Mouse (Mus musculus): ENCODE results near the gene Idh3b.

Gene Idh3b

GRCm38 (mm10) chr2:130283854-130284654, at the start of gene Idh3b:
Gene Idh3b, minus strand, starts transcription at chr2:130284547.
- no peak for DNase-seq (ENCODE audit: low read depth, low spot score)

GRCm38 (mm10) chr2:130329502-130329901, 45.2 kb upstream of the Idh3b start:
- DNase-seq (ENCODE audit: low read depth, low spot score): no peak

- DNase-seq (ENCODE audit: low read depth, low spot score): no peak
These were observed 42.7 kb upstream of the Idh3b start for GRCm38 (mm10) chr2:130327057-130327456.

- no peak for DNase-seq (ENCODE audit: low read depth, low spot score)
These were observed 18.7 kb upstream of the Idh3b start for GRCm38 (mm10) chr2:130303014-130303413.

- DNase-seq (ENCODE audit: low read depth, low spot score): no peak
These were observed 13.2 kb upstream of the Idh3b start for GRCm38 (mm10) chr2:130297580-130297979.

- no peak for DNase-seq (ENCODE audit: low read depth, low spot score)
These were observed 11.9 kb upstream of the Idh3b start for GRCm38 (mm10) chr2:130296134-130296745.

- DNase-seq (ENCODE audit: low read depth, low spot score): no peak
These were observed 11.2 kb upstream of the Idh3b start for GRCm38 (mm10) chr2:130295331-130296133.

GRCm38 (mm10) chr2:130294936-130295277, 10.6 kb upstream of the Idh3b start, which contains the start of gene Ebf4:
Gene Ebf4, plus strand, starts transcription at chr2:130295169.
- no peak for DNase-seq (ENCODE audit: low read depth, low spot score)

- no peak for DNase-seq (ENCODE audit: low read depth, low spot score)
These were observed 10.0 kb upstream of the Idh3b start for GRCm38 (mm10) chr2:130294218-130294935.

GRCm38 (mm10) chr2:130293486-130293885, 9.1 kb upstream of the Idh3b start:
- DNase-seq (ENCODE audit: low read depth, low spot score): no peak

GRCm38 (mm10) chr2:130293009-130293408, 8.7 kb upstream of the Idh3b start:
- DNase-seq (ENCODE audit: low read depth, low spot score): no peak

- DNase-seq (ENCODE audit: low read depth, low spot score): no peak
These were observed 7.1 kb upstream of the Idh3b start for GRCm38 (mm10) chr2:130291434-130291833.

GRCm38 (mm10) chr2:130289086-130289485, 4.7 kb upstream of the Idh3b start:
- no peak for DNase-seq (ENCODE audit: low read depth, low spot score)

GRCm38 (mm10) chr2:130280818-130281217, 3.5 kb downstream of the Idh3b start:
- no peak for DNase-seq (ENCODE audit: low read depth, low spot score)

- DNase-seq (ENCODE audit: low read depth, low spot score): no peak
These were observed 4.1 kb downstream of the Idh3b start for GRCm38 (mm10) chr2:130280224-130280623.

- no peak for DNase-seq (ENCODE audit: low read depth, low spot score)
These were observed 4.7 kb downstream of the Idh3b start for GRCm38 (mm10) chr2:130279600-130280091.

GRCm38 (mm10) chr2:130275649-130276048, 8.7 kb downstream of the Idh3b start:
- no peak for DNase-seq (ENCODE audit: low read depth, low spot score)

- DNase-seq (ENCODE audit: low read depth, low spot score): no peak
These were observed 9.5 kb downstream of the Idh3b start for GRCm38 (mm10) chr2:130274862-130275261.

GRCm38 (mm10) chr2:130274149-130274861, 10.0 kb downstream of the Idh3b start, which contains the start of gene Nop56:
Gene Nop56, plus strand, starts transcription at chr2:130274430.
- DNase-seq (ENCODE audit: low read depth, low spot score): peak; percentile 81

- DNase-seq (ENCODE audit: low read depth, low spot score): no peak
These were observed 10.6 kb downstream of the Idh3b start for GRCm38 (mm10) chr2:130273732-130274131.

GRCm38 (mm10) chr2:130268074-130268473, 16.3 kb downstream of the Idh3b start:
- no peak for DNase-seq (ENCODE audit: low read depth, low spot score)

All from WW6 (cell line).